Mouse (Mus musculus) limb, embryonic 10.5 days (tissue): ENCODE measurements around the gene Adam1b. TPM values are rescaled to one million over a fixed set of nuclear protein-coding genes. Genes with fewer than 3 reads are reported as not detected.

ENCODE experiments used
- DNase-seq: peaks from one replicate; pipeline ENCODE4 v3.0.0-alpha.2; 2017; ENCODE audit warnings: low spot score
- H3K27ac ChIP-seq: fragments of 300-500 bp; sonication (generic); 2 replicates; pipeline ENCODE4 v1.5.1; 2016; ENCODE audit warnings: mild to moderate bottlenecking
- H3K27me3 ChIP-seq: fragments of 300-500 bp; sonication (generic); 2 replicates; pipeline ENCODE4 v1.6.1; 2016; ENCODE audit warnings: low read depth, mild to moderate bottlenecking; ENCODE audit not compliant: poor library complexity, severe bottlenecking
- H3K36me3 ChIP-seq: fragments of 300-500 bp; sonication (generic); 2 replicates; pipeline ENCODE4 v1.6.1; 2016; ENCODE audit warnings: mild to moderate bottlenecking, moderate library complexity
- H3K4me1 ChIP-seq: fragments of 300-500 bp; sonication (generic); 2 replicates; pipeline ENCODE4 v1.6.1; 2016
- H3K4me3 ChIP-seq: fragments of 300-500 bp; sonication (generic); 2 replicates; pipeline ENCODE4 v1.5.1; 2016; ENCODE audit warnings: mild to moderate bottlenecking, moderate library complexity
- H3K9me3 ChIP-seq: fragments of 300-500 bp; sonication (generic); replicated peaks from 2 replicates; pipeline ENCODE4 v1.6.1; 2016; ENCODE audit warnings: mild to moderate bottlenecking
- WGBS: fragments of 180-500 bp; shearing (Covaris S2); methylation state at CpG from one replicate; pipeline ENCODE4 v1.1.7; 2016; 5-methylcytosine and 5-hydroxymethylcytosine counted together
- polyA plus RNA-seq: library from polyadenylated mRNA; unstranded; fragments of >200 nt; fragmentation: Nextera tagmentation; extraction: Ambion mirVana; gene quantifications from 2 replicates; pipeline ENCODE4 v1.2.1, GENCODE M21; 2016

Gene Adam1b
- not detected in 2 replicates for polyA plus RNA-seq

GRCm38 (mm10) chr5:121503231-121503630 lies at the start of gene Adam1b:
Gene Adam1b (minus strand): TSS chr5:121503435.
- no peak within 1 kb of the TSS for H3K27ac ChIP-seq
- 75% methylated on average over 3 of the region's 3 CpGs for WGBS
- no peak for DNase-seq
- no peaks in the 10 kb centered on the region for H3K4me1 ChIP-seq
- H3K9me3 ChIP-seq = no peaks in the 10 kb centered on the region
- H3K36me3 ChIP-seq = no peaks in the 10 kb centered on the region
- no peak within 1 kb of the TSS for H3K4me3 ChIP-seq
- no peaks in the 10 kb centered on the region for H3K27me3 ChIP-seq

DNA sequence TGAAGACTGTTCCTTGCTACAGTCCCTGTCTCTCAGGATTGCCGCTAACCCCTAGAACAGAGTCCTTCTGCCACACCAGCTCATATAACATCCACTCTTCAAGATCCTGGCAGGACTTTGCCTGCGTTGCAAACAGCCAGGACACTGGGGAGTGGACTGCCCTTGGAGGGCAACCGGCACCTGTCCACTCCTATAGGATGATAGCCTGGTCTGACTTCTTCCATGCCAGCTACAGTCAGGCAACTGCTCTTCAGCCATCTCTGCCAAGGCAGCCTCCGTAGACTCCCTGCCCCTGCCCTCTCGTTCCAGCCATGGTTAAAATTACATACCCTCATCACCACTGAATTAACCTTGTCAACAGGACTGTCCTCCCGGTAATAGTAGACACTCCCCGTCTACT lies 46.0 kb upstream of the Adam1b start:
- peaks cover 16% of the 10 kb centered on the region for H3K4me1 ChIP-seq
- H3K9me3 ChIP-seq = no peaks in the 10 kb centered on the region
- H3K4me3 ChIP-seq = no peak overlapping the region
- DNase-seq = no peak
- H3K27me3 ChIP-seq = no peaks in the 10 kb centered on the region
- WGBS = 82% methylated on average over 7 of the region's 7 CpGs
- H3K27ac ChIP-seq = no peak overlapping the region
- peaks cover 3% of the 10 kb centered on the region; the same call in 1 of the 2 replicates for H3K36me3 ChIP-seq

GRCm38 (mm10) chr5:121547084-121547483 lies 43.8 kb upstream of the Adam1b start:
- Histone ChIP-seq H3K4me1 (peaks cover 22% of the 10 kb centered on the region), H3K36me3 (peaks cover 3% of the 10 kb centered on the region; the same call in 1 of the 2 replicates), H3K4me3 (no peak overlapping the region; the same call in 1 of the 2 replicates), H3K9me3 (no peaks in the 10 kb centered on the region), H3K27ac (no peak overlapping the region), H3K27me3 (no peaks in the 10 kb centered on the region)
- no peak for DNase-seq
- WGBS = 94% methylated on average over 3 of the region's 3 CpGs

- Histone ChIP-seq H3K27ac (peak overlapping the region; percentile 99), H3K4me1 (peaks cover 22% of the 10 kb centered on the region), H3K9me3 (no peaks in the 10 kb centered on the region), H3K27me3 (no peaks in the 10 kb centered on the region), H3K36me3 (peaks cover 3% of the 10 kb centered on the region; the same call in 1 of the 2 replicates), H3K4me3 (peak overlapping the region; percentile 90)
- no peak for DNase-seq
- WGBS = 44% methylated on average over 6 of the region's 6 CpGs
These were observed 43.3 kb upstream of the Adam1b start for GRCm38 (mm10) chr5:121546530-121546895.

GRCm38 (mm10) chr5:121545793-121546529 lies 42.7 kb upstream of the Adam1b start, which contains the start of gene Mapkapk5:
Gene Mapkapk5 (minus strand): TSS chr5:121545905.
- H3K4me1 ChIP-seq = peaks cover 22% of the 10 kb centered on the region
- H3K4me3 ChIP-seq = peak within 1 kb of the TSS; percentile 90
- H3K36me3 ChIP-seq = peaks cover 3% of the 10 kb centered on the region; the same call in 1 of the 2 replicates
- WGBS = 2% methylated on average over 55 of the region's 55 CpGs
- peak; percentile 99 for DNase-seq
- H3K9me3 ChIP-seq = no peaks in the 10 kb centered on the region
- H3K27ac ChIP-seq = peak within 1 kb of the TSS; percentile 99
- no peaks in the 10 kb centered on the region for H3K27me3 ChIP-seq

DNA sequence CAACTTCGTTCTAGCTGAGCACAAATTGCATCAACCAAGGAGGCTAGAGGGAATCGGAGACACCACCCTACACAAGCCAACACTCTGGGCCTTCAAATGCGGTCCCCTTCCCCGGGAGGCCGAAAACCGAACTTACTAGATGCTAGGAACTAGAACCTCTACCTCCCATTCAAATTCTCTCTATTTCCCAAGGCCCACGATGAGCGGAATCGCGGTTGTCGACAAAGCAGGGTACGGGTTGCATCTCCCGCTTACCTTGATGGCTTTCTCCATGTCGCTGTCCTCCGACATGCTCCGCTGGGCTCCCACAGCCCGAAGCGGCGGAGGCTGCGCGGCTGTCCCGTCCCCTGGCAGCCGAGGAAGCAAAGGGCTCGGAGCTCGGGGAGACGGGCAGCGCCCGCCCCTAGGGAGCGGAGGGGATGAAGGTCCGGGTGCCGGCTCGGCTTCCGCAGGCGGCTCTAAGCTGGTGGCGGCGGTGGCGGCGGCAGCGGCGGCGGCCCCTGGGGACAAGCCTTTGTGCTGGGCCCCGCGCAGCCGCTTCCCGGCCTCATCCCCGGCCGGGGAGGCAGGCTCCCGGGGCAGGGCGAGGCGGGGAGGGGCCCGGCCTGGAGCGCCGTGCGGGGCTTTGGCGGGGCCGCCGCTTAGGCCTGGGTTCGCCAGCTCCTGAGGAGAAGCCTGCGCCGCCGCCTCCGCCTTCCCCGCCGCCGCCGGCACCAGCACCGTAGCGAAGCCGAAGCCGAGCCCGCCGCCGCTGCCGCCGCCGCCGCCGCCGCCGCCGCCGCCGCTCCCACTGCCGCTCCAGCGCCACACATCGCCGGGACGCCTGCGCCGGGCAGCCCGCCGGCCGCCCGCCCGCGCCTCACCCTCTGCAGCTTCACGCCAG lies 41.9 kb upstream of the Adam1b start, which contains the start of the genes Adam1a and Gm42878:
Gene Adam1a, minus strand, starts transcription at position 573 of the 883 bp plus-strand sequence.
Gene Gm42878, minus strand, starts transcription at position 573 of the 883 bp plus-strand sequence.
- peak within 1 kb of the TSS; percentile 90 for H3K4me3 ChIP-seq
- H3K4me1 ChIP-seq = peaks cover 22% of the 10 kb centered on the region
- H3K27me3 ChIP-seq = no peaks in the 10 kb centered on the region
- DNase-seq = peak; percentile 68
- no peaks in the 10 kb centered on the region for H3K9me3 ChIP-seq
- WGBS = under 1% methylated on average over 91 of the region's 97 CpGs
- H3K36me3 ChIP-seq = peaks cover 9% of the 10 kb centered on the region
- H3K27ac ChIP-seq = peak within 1 kb of the TSS; percentile 99

GRCm38 (mm10) chr5:121543370-121543769 lies 40.1 kb upstream of the Adam1b start:
- 82% methylated on average over 3 of the region's 3 CpGs for WGBS
- H3K36me3 ChIP-seq = peaks cover 27% of the 10 kb centered on the region
- no peak overlapping the region for H3K27ac ChIP-seq
- H3K4me3 ChIP-seq = no peak overlapping the region
- no peaks in the 10 kb centered on the region for H3K27me3 ChIP-seq
- peaks cover 22% of the 10 kb centered on the region for H3K4me1 ChIP-seq
- DNase-seq = no peak
- H3K9me3 ChIP-seq = no peaks in the 10 kb centered on the region

DNA sequence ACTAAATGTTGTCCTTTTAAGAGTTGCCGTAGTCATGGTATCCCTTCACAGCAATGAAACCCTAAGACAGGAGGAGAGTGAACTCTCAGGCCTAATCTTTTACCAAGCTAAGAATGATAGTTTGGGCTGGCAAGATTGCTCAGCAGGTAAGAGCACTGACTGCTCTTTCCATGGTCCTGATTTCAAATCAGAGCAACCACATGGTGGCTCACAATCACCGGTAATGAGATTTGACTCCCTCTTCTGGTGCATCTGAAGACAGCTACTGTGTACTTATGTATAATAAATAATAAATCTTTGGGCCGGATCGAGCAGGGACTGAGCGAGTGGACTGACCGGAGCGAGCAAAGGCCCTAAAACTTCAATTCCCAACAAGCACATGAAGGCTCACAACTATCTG lies 38.0 kb upstream of the Adam1b start:
- WGBS = 92% methylated on average over 7 of the region's 7 CpGs
- no peak for DNase-seq
- no peak overlapping the region for H3K4me3 ChIP-seq
- H3K27me3 ChIP-seq = no peaks in the 10 kb centered on the region
- H3K9me3 ChIP-seq = no peaks in the 10 kb centered on the region
- no peak overlapping the region for H3K27ac ChIP-seq
- peaks cover 48% of the 10 kb centered on the region for H3K36me3 ChIP-seq
- peaks cover 17% of the 10 kb centered on the region for H3K4me1 ChIP-seq

DNA sequence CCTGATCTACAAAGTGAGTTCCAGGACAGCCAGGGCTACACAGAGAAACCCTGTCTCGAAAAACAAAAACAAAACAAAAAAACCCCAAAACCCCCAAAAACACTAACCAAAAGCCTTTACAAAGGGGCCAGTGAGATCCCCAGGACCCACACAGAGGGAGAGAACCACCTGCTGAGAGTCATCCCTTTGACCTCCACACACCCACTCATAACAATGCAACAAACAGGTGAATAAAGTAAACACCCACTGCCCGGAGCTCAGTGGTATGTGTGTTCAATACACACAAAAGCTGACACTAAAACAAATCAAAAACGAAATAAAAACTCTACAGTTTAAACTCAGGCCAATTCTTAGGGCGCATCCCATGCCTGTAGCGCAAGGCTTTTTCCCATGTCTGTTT lies 36.8 kb upstream of the Adam1b start:
- Histone ChIP-seq H3K27me3 (no peaks in the 10 kb centered on the region), H3K36me3 (peaks cover 57% of the 10 kb centered on the region), H3K9me3 (no peaks in the 10 kb centered on the region), H3K27ac (no peak overlapping the region), H3K4me3 (no peak overlapping the region), H3K4me1 (peaks cover 13% of the 10 kb centered on the region)
- 95% methylated on average over 5 of the region's 5 CpGs for WGBS
- no peak for DNase-seq

DNA sequence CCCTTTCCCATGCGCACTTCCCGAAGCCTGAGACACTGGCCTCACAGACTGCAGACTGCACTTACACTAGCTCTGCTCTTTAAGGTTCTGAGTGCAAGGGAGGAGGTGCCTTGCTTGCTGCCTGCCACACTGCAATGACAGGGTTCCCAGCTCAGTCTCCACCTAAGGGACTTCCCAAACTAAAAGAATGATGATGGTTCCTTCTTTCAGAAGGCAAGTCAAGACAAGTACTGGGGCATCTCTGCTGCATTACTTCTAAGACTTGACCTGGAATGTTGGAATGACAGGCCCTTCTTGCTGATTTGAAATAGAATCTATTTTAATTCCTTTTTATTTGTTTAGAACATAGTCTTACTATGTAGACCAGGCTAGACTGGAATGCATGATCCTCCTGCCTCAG lies 34.4 kb upstream of the Adam1b start:
- no peaks in the 10 kb centered on the region for H3K27me3 ChIP-seq
- no peak for DNase-seq
- H3K27ac ChIP-seq = no peak overlapping the region
- WGBS = 86% methylated on average over 2 of the region's 2 CpGs
- no peaks in the 10 kb centered on the region for H3K4me1 ChIP-seq
- H3K9me3 ChIP-seq = no peaks in the 10 kb centered on the region
- H3K4me3 ChIP-seq = no peak overlapping the region
- peaks cover 80% of the 10 kb centered on the region for H3K36me3 ChIP-seq

GRCm38 (mm10) chr5:121536921-121537555 lies 33.8 kb upstream of the Adam1b start:
- no peak for DNase-seq
- no peaks in the 10 kb centered on the region for H3K27me3 ChIP-seq
- no peak overlapping the region for H3K4me3 ChIP-seq
- peaks cover 85% of the 10 kb centered on the region for H3K36me3 ChIP-seq
- WGBS = 86% methylated on average over 7 of the region's 7 CpGs
- no peaks in the 10 kb centered on the region for H3K9me3 ChIP-seq
- H3K27ac ChIP-seq = no peak overlapping the region
- no peaks in the 10 kb centered on the region for H3K4me1 ChIP-seq

DNA sequence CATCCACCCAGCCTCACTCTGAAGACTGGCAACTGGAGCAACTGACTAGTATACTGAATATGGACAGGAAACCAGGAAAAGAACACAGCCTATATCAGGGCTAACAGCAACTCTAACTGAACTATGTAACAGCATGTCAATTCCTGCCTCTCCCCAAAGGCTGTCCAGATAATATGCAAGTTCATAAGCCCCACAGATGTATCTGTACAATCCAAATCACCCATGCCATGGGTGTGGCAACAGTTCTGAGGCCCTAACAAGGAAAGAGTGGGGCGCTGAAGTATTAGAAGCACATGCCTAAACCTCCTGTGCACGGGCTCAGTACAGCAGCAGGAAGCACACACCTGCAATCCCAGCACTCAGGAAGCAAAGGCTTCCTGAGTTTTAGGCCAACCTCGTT lies 31.9 kb upstream of the Adam1b start:
- Histone ChIP-seq H3K4me1 (no peaks in the 10 kb centered on the region), H3K27me3 (no peaks in the 10 kb centered on the region), H3K4me3 (no peak overlapping the region), H3K27ac (no peak overlapping the region), H3K9me3 (no peaks in the 10 kb centered on the region), H3K36me3 (peaks cover 96% of the 10 kb centered on the region)
- no peak for DNase-seq
- 96% methylated on average over 3 of the region's 3 CpGs for WGBS
